Mouse (Mus musculus) spleen, adult 2 months (tissue): ENCODE data around the gene Il21r.

Experiments
- CTCF ChIP-seq: fragments of 200-500 bp; IDR thresholded peaks from 2 replicates; pipeline ENCODE4 v1.5.1; 2011; ENCODE audit warnings: mild to moderate bottlenecking, inconsistent platforms; ENCODE audit not compliant: insufficient read depth, insufficient read length, insufficient replicate concordance; ENCODE audit errors: extremely low read depth
- POLR2A ChIP-seq: fragments of 200-500 bp; IDR thresholded peaks from 2 replicates; pipeline ENCODE4 v1.6.1; 2011; ENCODE audit warnings: low read depth, low read length, inconsistent platforms

GRCm38 (mm10) chr7:125553653-125554428, 49.4 kb upstream of the Il21r start:
- no peak for TF ChIP-seq CTCF
- TF ChIP-seq POLR2A: no peak
